Mouse (Mus musculus) E14TG2a.4 (cell line): ENCODE data around the gene Abcd4.

Source experiments
- CTCF ChIP-seq: conservative IDR thresholded peaks from 2 replicates; pipeline ENCODE4 v1.5.1; 2014; ENCODE audit warnings: low read length
- NANOG ChIP-seq: IDR thresholded peaks from 2 replicates; pipeline ENCODE4 v1.6.1; 2014; ENCODE audit warnings: borderline replicate concordance, low read length, mixed read lengths
- POU5F1 ChIP-seq: IDR thresholded peaks from 2 replicates; pipeline ENCODE4 v1.6.1; 2014; ENCODE audit warnings: low read length, borderline replicate concordance

DNA sequence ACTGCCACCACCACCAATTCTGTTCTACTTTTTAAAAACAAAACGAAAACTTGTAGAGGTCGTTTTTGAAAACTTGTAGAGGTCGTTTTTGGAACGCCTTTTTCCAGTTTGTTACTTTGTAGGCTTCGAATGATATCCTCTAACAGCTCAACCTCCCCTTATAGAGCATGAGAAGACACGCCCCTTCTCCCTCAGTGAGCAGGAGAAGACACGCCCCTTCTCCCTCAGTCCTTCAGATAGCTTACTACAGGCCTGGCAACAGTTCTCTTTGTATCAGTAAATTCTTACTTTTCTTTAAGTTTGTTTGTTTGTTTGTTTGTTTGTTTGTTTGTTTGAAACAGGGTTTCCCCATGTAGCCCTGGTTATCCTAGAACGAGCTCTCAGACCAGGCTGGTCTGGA lies 62.0 kb downstream of the Abcd4 start:
- no peak for TF ChIP-seq CTCF
- no peak for TF ChIP-seq NANOG
- no peak for TF ChIP-seq POU5F1
